Mouse (Mus musculus) heart, adult 2 months (tissue): ENCODE measurements around the gene Olfr1122. TPM values are rescaled to one million over a fixed set of nuclear protein-coding genes. Genes with fewer than 3 reads are reported as not detected.
"Not testable (repeated sequence)": the region's sequence is repeated elsewhere in the genome, so short reads cannot be mapped to it uniquely, and the experiment has no call there.

Experiments
- DNase-seq, 2 experiments: peaks; one replicate each; pipeline ENCODE4 v3.0.0; 2021
- H3K27ac ChIP-seq: fragments of 200-600 bp; 2 replicates; pipeline ENCODE4 v1.8.1; 2022
- H3K27me3 ChIP-seq: fragments of 200-500 bp; 2 replicates; pipeline ENCODE4 v1.6.1; 2012; ENCODE audit warnings: mild to moderate bottlenecking, low read length, inconsistent platforms, mixed read lengths; ENCODE audit not compliant: control insufficient read depth, insufficient read depth
- H3K36me3 ChIP-seq: fragments of 200-500 bp; 2 replicates; pipeline ENCODE4 v1.6.1; 2012; ENCODE audit warnings: low read length, inconsistent platforms; ENCODE audit not compliant: control insufficient read depth, insufficient read depth
- H3K4me1 ChIP-seq: fragments of 200-500 bp; 2 replicates; pipeline ENCODE4 v1.6.1; 2011; ENCODE audit warnings: low read length; ENCODE audit not compliant: control insufficient read depth, insufficient read depth
- H3K4me3 ChIP-seq: fragments of 200-600 bp; 2 replicates; pipeline ENCODE4 v1.8.1; 2022
- H3K79me2 ChIP-seq: fragments of 200-500 bp; replicated peaks from 2 replicates; pipeline ENCODE4 v1.6.1; 2012; ENCODE audit warnings: mild to moderate bottlenecking, inconsistent platforms, low read length, moderate library complexity, mixed read lengths; ENCODE audit not compliant: control insufficient read depth, insufficient read depth
- H3K9ac ChIP-seq: fragments of 200-500 bp; 2 replicates; pipeline ENCODE4 v1.6.1; 2012; ENCODE audit warnings: low read depth, mild to moderate bottlenecking, control low read depth, inconsistent platforms, low read length, mixed read lengths
- CTCF ChIP-seq: fragments of 200-600 bp; IDR thresholded peaks from 2 replicates; pipeline ENCODE4 v1.8.1; 2022; ENCODE audit warnings: antibody characterized with exemption, mild to moderate bottlenecking, moderate library complexity
- EP300 ChIP-seq: fragments of 200-500 bp; IDR thresholded peaks from 2 replicates; pipeline ENCODE4 v1.6.1; 2011; ENCODE audit warnings: low read depth, low read length, control low read depth; ENCODE audit not compliant: insufficient read depth
- POLR2A ChIP-seq: fragments of 200-500 bp; IDR thresholded peaks from 2 replicates; pipeline ENCODE4 v1.6.1; 2011; ENCODE audit warnings: mild to moderate bottlenecking, low read depth, low read length, control low read depth; ENCODE audit not compliant: insufficient read depth
- WGBS: fragments of 180-500 bp; shearing (Covaris S2); methylation state at CpG from one replicate; pipeline ENCODE4 v1.1.7; 2018; 5-methylcytosine and 5-hydroxymethylcytosine counted together
- intact Hi-C: fragments of 180-260 bp; cut with DNase I; formaldehyde crosslinking; loops from one replicate; pipeline ENCODE4 v1.15.1; 2025
- long read RNA-seq: library from polyadenylated mRNA; stranded (forward); transcript quantifications from one replicate; pipeline ENCODE4 v2.0.0, GENCODE M21; 2021
- polyA plus RNA-seq: library from polyadenylated mRNA; depleted of rRNA; stranded (reverse); fragments of >200 nt; gene quantifications from 2 replicates; pipeline ENCODE4 v1.2.3, GENCODE M21; 2012; rRNA removed
- total RNA-seq, 2 experiments: library from RNA; stranded (reverse); gene quantifications; 2 replicates each; pipeline ENCODE4 v1.2.3; 2021

The Olfr1122 gene
- total RNA-seq, result not detected
- polyA plus RNA-seq, result not detected in 2 replicates
- long read RNA-seq, result 0 reads

DNA sequence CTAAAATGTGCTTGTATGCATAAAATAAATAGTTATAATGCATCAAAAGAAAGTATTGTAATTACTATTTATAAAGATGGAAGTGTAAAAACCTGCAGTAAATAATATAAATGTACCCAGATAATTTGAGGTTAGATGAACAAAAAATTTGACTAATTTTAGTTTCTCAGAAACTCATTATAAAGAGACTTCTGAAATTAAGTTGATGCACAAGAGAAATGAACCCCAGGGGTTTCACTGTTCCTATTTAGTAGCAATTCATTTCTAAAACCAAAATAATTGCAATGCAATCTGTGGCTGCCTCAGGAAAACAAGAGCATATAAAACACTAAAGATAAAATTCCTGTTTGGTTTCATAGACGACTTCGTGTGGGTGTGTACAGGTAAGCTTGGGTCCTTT is at the start of gene Olfr1122:
Gene Olfr1122, plus strand, starts transcription at position 301 of the 400 bp plus-strand sequence.
- WGBS, result 77% methylated on average over 2 of the region's 2 CpGs
- no peaks in the 10 kb centered on the region for H3K36me3 ChIP-seq
- TF ChIP-seq CTCF, result no peak
- no peak for TF ChIP-seq EP300
- TF ChIP-seq POLR2A, result no peak
- no peaks in the 10 kb centered on the region for H3K4me1 ChIP-seq
- no peaks in the 10 kb centered on the region for H3K27me3 ChIP-seq
- H3K27ac ChIP-seq, result no peak within 1 kb of the TSS
- no peak within 1 kb of the TSS for H3K4me3 ChIP-seq
- H3K79me2 ChIP-seq, result no peaks in the 10 kb centered on the region
- DNase-seq, result no peak
- no peak within 1 kb of the TSS for H3K9ac ChIP-seq
- intact Hi-C loops, result no loop called here

DNA sequence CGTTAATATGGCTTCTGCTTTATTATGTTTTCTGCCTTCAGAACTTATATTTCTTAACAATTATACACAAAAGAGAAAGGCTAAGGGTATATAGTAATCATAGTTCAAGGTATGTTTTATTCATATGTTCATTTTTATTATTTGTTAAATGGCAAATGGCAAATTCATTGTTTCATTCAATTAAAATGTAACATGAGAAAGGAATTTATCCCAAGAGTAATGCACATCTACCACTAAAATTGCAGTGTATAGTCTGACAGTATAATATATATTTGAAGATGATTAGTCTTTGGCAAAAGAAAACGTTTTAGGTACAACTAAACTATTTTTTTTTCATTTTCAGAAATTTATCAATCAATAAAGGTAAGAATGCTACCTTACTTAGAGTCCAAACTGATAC is 31.1 kb upstream of the Olfr1122 start, which contains the start of gene Olfr1120:
Gene Olfr1120, plus strand, starts transcription at position 301 of the 400 bp plus-strand sequence.
- no peak for DNase-seq
- Histone ChIP-seq H3K79me2 (no peaks in the 10 kb centered on the region), H3K4me1 (no peaks in the 10 kb centered on the region), H3K9ac (no peak within 1 kb of the TSS), H3K4me3 (no peak within 1 kb of the TSS), H3K27ac (no peak within 1 kb of the TSS), H3K36me3 (no peaks in the 10 kb centered on the region), H3K27me3 (no peaks in the 10 kb centered on the region)
- WGBS, result 30% methylated on average over 2 of the region's 2 CpGs
- intact Hi-C loops, result no loop called here
- no peak for TF ChIP-seq EP300
- TF ChIP-seq CTCF, result no peak
- TF ChIP-seq POLR2A, result no peak

DNA sequence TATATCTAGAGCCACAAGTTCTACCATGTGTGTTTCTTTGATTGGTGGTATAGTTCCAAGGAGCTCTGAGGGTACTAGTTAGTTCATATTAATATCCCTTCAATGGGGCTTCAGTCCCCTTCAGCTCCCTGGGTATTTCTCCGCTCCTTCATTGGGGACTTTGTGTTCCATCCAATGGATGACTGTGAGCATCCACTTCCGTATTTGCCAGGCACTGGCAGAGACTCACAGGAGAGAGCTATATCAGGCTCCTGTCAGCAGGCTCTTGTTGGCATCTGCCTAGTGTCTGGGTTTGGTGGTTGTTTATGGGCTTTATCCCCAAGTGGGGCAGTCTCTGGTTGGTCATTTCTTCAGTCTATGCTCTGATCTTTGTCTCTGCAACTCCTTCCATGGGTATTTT is 25.5 kb upstream of the Olfr1122 start:
- H3K36me3 ChIP-seq, H3K4me1 ChIP-seq, DNase-seq, H3K27ac ChIP-seq, H3K4me3 ChIP-seq, intact Hi-C loops, H3K9ac ChIP-seq, H3K27me3 ChIP-seq, H3K79me2 ChIP-seq: not testable (repeated sequence)
- 59% methylated on average over 2 of the region's 2 CpGs for WGBS

DNA sequence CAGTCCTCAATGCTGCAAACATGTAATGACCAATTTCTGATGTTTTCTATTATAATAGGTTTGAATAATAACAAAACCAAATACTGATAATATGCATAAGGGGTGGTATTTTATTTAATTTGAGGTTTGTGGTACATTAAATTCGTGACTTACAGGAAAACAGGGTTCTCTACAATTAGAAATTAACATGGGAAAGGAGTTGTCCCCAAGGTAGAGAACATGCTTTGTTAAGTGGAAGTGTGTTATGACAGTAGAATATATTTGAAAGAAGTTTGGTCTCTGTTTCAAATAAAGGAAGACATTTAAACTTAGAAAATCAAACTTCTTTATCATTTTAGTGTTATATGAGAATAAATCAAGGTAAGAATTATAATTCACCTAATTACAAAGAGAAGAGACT is 16.1 kb upstream of the Olfr1122 start, which contains the start of gene Olfr1121:
Gene Olfr1121, plus strand, starts transcription at position 301 of the 400 bp plus-strand sequence.
- 32% methylated on average over 1 of the region's 1 CpGs for WGBS
- intact Hi-C loops, result no loop called here

DNA sequence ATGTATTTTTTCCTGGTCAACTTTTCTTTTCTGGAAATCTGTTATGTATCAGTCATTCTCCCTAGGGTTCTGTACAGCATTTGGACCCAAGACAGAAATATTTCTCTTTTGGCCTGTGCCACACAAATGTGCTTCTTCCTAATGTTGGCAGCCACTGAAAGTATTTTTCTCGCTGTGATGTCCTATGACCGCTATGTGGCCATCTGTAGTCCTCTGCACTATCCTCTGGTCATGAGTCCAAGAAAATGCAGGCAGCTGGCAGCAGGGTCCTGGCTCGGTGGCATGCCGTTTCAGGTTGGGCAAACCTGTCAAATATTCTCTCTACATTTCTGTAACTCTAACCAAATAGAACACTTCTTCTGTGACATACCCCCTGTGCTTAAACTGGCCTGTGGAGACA is 13.9 kb upstream of the Olfr1122 start:
- intact Hi-C loops, result no loop called here
- no peaks in the 10 kb centered on the region for H3K4me1 ChIP-seq
- TF ChIP-seq EP300 (no peak), POLR2A (no peak), CTCF (no peak)
- no peak overlapping the region for H3K9ac ChIP-seq
- H3K4me3 ChIP-seq, result no peak overlapping the region
- no peaks in the 10 kb centered on the region for H3K27me3 ChIP-seq
- H3K36me3 ChIP-seq, result no peaks in the 10 kb centered on the region
- H3K27ac ChIP-seq, result no peak overlapping the region
- DNase-seq, result no peak
- no peaks in the 10 kb centered on the region for H3K79me2 ChIP-seq
- WGBS, result 64% methylated on average over 4 of the region's 4 CpGs

More for the DNA sequence above, 16.1 kb upstream of the Olfr1122 start, which contains the start of gene Olfr1121:
- H3K27me3 ChIP-seq, result no peaks in the 10 kb centered on the region
- H3K9ac ChIP-seq, result no peak within 1 kb of the TSS
- H3K79me2 ChIP-seq, result no peaks in the 10 kb centered on the region
- no peaks in the 10 kb centered on the region for H3K4me1 ChIP-seq
- H3K27ac ChIP-seq, result no peak within 1 kb of the TSS
- TF ChIP-seq EP300 (no peak), CTCF (no peak), POLR2A (no peak)
- no peak within 1 kb of the TSS for H3K4me3 ChIP-seq
- H3K36me3 ChIP-seq, result no peaks in the 10 kb centered on the region
- no peak for DNase-seq

DNA sequence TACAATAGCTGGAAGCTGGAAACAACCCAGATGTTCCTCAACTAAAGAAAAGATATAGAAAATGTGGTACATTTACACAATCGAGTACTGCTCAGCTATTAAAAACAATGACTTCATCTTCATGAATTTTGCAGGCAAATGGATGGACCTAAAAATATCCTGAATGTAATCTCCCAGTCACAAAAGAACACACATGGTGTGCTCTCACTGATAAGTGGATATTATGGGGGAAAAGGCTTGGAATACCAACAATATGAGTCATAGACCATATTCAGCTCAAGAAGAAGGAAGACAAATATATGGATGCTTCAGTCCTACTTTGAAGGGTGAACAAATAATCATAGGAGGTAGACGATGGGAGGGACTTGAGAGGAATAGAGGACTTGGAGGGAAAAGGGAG is 1.7 kb upstream of the Olfr1122 start:
- no peaks in the 10 kb centered on the region for H3K36me3 ChIP-seq
- no peaks in the 10 kb centered on the region for H3K27me3 ChIP-seq
- H3K27ac ChIP-seq, result no peak overlapping the region
- no peak overlapping the region for H3K9ac ChIP-seq
- TF ChIP-seq CTCF (no peak), EP300 (no peak), POLR2A (no peak)
- DNase-seq, result no peak
- intact Hi-C loops, result no loop called here
- 30% methylated on average over 2 of the region's 2 CpGs for WGBS
- no peaks in the 10 kb centered on the region for H3K4me1 ChIP-seq
- no peak overlapping the region for H3K4me3 ChIP-seq
- H3K79me2 ChIP-seq, result no peaks in the 10 kb centered on the region

DNA sequence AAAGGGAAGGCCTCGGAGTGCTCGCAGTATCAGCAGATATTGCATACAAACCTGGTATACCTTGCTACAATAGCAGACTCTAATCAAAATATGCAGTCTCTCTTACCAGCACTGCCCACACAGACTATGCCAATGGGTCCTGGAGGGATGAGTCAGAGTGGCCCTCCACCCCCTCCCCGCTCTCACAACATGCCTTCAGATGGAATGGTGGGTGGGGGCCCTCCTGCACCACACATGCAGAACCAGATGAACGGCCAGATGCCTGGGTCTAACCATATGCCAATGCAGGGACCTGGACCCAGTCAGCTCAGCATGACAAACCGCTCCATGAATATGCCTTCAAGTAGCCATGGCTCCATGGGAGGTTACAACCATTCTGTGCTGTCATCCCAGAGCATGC is 8.0 kb downstream of the Olfr1122 start:
- WGBS, result 81% methylated on average over 5 of the region's 5 CpGs
- intact Hi-C loops, result not testable (repeated sequence)

More for the DNA sequence above, 8.0 kb downstream of the Olfr1122 start:
- H3K9ac ChIP-seq, H3K4me1 ChIP-seq, DNase-seq, H3K4me3 ChIP-seq, H3K27ac ChIP-seq, H3K27me3 ChIP-seq, H3K36me3 ChIP-seq, H3K79me2 ChIP-seq: not testable (repeated sequence)
